Mouse (Mus musculus) left cerebral cortex, postnatal 4 days (tissue): ENCODE data around the gene Plppr1. TPM values are rescaled to one million over a fixed set of nuclear protein-coding genes. Genes with fewer than 3 reads are reported as not detected.

Source experiments
- DNase-seq: peaks from one replicate; pipeline ENCODE4 v3.0.0-alpha.2; 2022
- intact Hi-C: fragments of 180-260 bp; cut with DNase I; formaldehyde crosslinking; loops from one replicate; pipeline ENCODE4 v1.15.1; 2025
- total RNA-seq, 2 experiments: library from RNA; stranded (reverse); gene quantifications; 2 replicates each; pipeline ENCODE4 v1.2.3; 2021

Gene Plppr1
- total RNA-seq = 10 to 100 TPM; 82.4 to 92.1 TPM

- DNase-seq = peak; percentile 90
- intact Hi-C loops = loop anchor here (5.0 to 10.0 kb wide), 3 partner anchors 157 to 364 kb away; no protein-coding TSS in a partner anchor
Observed at GRCm38 (mm10) chr4:49059021-49059401, at the start of gene Plppr1. Gene Plppr1, plus strand, starts transcription at chr4:49059273.

GRCm38 (mm10) chr4:49016701-49017100, 42.4 kb upstream of the Plppr1 start:
- DNase-seq = no peak
- intact Hi-C loops = no loop called here

- DNase-seq = no peak
- intact Hi-C loops = no loop called here
Observed at GRCm38 (mm10) chr4:49023221-49023620, 35.9 kb upstream of the Plppr1 start.

GRCm38 (mm10) chr4:49038311-49038710, 20.8 kb upstream of the Plppr1 start:
- intact Hi-C loops = no loop called here
- DNase-seq = peak; percentile 13

DNA sequence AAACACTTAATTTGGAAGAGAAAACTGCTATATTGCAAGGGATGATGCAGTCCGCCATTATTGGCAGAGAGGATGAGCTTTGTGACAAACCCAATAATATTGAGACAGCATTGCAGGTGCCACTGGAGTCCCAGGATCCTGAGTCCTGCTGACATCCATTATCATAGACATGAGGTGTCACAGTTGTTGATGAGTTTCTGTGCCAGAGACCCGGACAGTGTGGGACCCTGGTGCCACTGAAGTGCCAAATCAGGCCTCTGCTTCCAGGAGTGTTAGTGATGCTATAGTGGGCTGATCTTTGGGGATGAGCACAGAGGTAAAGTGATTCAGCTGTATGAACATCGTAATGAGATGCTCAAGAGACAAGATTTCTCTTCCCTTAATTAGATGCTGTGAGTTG, 19.2 kb upstream of the Plppr1 start:
- intact Hi-C loops = no loop called here

GRCm38 (mm10) chr4:49041655-49042054, 17.4 kb upstream of the Plppr1 start:
- intact Hi-C loops = no loop called here
- peak; percentile 93 for DNase-seq

More for the DNA sequence above, 19.2 kb upstream of the Plppr1 start:
- DNase-seq = peak; percentile 69

DNA sequence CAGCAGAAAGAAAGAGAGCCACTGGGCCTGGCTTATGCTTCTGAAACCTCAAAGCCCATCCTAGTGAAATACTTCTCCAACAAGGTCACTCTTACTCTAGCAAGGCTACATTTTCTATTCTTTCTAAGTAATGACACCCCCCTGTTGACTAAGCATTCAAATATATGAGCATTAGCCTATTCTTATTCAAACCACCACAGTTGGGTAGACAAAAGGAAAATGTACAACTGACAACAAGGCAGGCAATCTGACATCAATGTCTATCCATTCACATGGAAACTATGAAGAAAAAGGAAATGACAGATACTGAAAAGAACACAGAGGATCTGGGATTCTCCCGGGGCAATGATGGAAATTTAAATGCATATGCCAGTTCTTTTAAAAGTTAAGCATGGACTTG, 8.4 kb upstream of the Plppr1 start:
- intact Hi-C loops = loop anchor here (10.0 kb wide), 2 partner anchors 276 to 356 kb away; no protein-coding TSS in a partner anchor
- no peak for DNase-seq

- DNase-seq = no peak
- intact Hi-C loops = loop anchor here (5.0 to 10.0 kb wide), 3 partner anchors 156 to 363 kb away; no protein-coding TSS in a partner anchor
Observed at GRCm38 (mm10) chr4:49057916-49058315, 1.2 kb upstream of the Plppr1 start.

GRCm38 (mm10) chr4:49058557-49058956, 516 bp upstream of the Plppr1 start:
- intact Hi-C loops = loop anchor here (5.0 to 10.0 kb wide), 3 partner anchors 156 to 364 kb away; no protein-coding TSS in a partner anchor
- DNase-seq = peak; percentile 3

DNA sequence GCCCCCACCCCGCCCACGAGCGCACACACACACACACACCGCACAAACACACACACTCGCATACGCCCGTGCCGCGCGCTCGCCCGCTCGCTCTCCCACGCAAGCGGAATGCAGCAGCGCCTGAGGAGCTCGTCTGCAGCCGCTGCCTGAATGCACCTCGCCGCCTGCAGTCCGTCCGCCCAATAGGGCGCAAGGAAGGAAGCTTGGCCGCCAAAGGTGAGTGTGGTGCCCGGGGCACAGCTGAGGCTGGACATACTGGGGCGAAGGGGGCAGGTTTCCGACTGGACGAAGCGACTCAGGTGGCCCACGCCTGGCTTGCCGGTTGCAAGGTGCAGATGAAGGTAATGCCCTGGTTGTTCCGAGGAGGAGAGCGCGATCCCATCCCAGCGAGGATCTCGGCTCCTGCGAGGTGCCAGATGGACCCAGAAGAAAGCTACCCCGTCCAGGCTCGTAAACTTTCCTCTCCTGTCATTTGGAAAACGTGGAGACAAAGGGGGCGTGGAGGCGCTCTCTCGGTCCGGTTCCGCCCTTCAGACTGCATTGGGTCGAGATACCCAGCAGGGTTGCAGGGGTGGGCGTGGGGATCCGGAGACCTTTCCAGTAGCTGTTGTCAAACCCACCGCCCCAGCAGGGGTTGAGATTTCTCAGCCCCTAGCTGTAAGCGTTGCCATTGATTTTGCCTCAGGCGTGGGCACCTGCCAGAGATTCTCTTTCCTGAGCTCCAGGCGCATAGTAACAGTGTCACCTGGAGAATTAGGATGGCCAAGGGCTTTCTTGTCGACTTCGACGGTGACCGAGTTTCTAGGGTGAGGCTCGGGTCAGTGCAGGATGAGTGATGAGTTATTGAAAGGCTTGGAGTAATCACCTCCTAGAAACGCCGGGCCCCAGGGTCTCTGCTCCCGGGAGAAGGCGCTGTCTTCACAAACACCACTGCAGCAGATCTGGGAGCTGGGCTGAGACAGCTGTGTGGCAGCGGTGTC, 619 bp downstream of the Plppr1 start:
- intact Hi-C loops = loop anchor here (5.0 to 10.0 kb wide), 3 partner anchors 157 to 365 kb away; no protein-coding TSS in a partner anchor
- peak; percentile 65 for DNase-seq

DNA sequence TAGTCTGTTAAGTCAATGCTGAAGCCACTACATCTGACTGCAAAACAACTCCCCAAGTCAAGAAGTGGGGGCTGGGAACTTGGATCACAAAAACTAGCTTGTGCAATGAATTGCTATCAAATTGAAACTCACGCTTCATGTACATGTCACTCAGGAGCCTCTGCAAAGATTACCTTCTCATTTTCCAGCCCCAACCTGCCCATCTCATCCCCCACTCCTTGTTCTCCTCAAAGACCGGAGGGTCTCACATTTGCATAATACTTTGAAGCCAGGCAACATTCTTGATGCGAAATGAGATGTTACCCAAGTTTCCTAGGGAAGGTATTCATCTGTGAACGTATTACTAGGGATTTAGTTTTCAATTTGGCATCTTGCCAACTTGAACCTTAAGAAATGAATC, 10.4 kb downstream of the Plppr1 start:
- intact Hi-C loops = no loop called here
- DNase-seq = no peak

GRCm38 (mm10) chr4:49072886-49073285, 13.8 kb downstream of the Plppr1 start:
- intact Hi-C loops = no loop called here
- peak; percentile 82 for DNase-seq

- DNase-seq = no peak
- intact Hi-C loops = no loop called here
Observed at GRCm38 (mm10) chr4:49075881-49076280, 16.8 kb downstream of the Plppr1 start.

DNA sequence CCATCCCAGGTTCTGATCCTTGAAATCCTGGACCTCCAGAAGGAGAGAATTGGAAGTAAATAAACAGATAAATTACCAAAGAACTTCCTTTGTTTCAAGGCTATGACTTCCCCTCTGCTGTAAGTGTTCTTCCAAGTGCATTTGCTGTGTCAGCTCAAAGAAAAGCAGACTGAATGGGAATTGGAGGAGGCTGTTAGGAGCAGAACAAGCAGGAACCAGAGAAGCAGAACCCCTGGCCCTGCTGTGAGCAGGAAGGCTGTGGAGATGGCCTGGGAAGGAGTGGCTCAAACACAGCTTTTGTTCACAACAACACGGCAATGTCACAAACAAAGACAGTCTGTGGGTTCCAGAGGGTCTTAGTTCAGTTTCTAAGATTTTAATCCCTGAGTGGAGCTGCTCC, 20.3 kb downstream of the Plppr1 start:
- DNase-seq = no peak
- intact Hi-C loops = no loop called here

GRCm38 (mm10) chr4:49088205-49088604, 29.1 kb downstream of the Plppr1 start:
- no peak for DNase-seq
- intact Hi-C loops = no loop called here

DNA sequence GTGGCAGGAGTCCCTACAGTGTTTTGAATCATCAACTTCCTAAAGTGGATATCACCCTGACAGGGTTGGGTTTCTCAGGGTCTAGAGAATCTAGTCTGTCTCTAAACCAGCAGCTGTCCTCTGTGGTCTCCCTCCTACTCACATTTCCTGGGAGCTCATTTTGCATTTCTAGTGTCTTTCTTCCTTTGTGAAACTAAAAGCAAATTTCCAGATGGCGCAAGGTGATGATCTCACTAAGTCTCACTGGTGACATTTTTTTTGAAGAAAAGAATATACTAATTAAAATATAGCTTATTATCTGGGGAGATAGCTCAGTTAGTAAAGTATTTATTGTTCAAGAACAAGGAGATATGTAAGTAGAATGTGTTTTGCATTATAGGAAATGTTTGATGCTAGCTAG, 31.4 kb downstream of the Plppr1 start:
- intact Hi-C loops = no loop called here
- DNase-seq = no peak

DNA sequence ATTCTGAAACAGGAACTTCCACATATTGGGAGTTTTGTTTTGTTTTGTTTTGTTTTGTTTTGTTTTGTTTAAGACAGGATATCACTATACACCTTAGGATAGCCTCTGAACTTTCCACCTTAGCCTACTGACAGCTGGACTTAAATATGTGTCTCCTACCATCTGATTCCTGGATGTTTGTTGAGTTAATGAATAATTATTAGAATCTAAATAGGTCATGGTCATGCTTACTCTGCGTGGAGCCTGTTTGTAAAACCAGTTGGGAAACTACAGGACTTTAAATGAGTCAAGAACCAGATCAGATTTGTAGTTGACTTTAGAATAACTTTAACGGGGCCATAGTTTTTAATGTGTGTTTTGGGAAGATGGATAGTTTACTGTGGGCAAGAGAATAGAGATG, 40.4 kb downstream of the Plppr1 start:
- no peak for DNase-seq
- intact Hi-C loops = no loop called here

DNA sequence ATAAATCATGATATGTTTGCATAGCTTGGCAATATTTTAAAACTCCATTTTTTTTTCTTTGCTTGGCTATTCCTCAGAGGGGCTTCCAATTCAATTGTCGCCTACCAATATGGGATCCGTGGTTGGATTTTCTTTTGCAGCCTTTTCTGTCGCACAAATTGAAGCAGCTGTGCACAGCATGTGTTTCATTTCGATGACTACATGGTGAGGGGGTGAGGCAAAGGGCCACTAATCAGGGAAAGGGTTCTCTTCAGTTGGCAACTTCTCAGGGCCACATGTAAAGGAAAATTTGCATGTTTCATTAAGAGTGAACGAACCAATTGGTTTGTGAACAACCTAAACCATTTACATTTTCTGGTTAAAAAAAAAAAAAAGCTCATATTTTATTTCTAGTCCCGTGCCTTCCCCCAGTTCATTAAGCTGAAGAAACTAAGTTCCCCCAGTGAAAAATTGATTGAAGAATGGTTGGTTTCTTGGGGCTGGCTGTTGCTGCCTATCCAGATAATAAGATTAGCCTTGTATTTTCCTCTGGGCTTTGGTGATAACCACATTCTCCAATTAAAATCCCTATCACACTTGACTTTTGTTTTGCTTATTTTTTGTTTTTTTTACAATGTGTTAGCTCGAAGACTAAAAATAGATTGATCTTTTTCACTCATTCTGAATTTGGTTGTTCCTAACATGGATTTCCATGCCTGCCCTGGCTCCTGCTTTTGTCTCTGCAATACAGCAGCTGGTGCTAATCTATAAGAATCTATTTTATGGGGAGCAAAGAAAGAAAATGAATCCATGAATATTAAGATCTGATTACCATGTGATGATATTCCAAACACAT, 43.1 kb downstream of the Plppr1 start:
- intact Hi-C loops = no loop called here
- DNase-seq = peak; percentile 5

DNA sequence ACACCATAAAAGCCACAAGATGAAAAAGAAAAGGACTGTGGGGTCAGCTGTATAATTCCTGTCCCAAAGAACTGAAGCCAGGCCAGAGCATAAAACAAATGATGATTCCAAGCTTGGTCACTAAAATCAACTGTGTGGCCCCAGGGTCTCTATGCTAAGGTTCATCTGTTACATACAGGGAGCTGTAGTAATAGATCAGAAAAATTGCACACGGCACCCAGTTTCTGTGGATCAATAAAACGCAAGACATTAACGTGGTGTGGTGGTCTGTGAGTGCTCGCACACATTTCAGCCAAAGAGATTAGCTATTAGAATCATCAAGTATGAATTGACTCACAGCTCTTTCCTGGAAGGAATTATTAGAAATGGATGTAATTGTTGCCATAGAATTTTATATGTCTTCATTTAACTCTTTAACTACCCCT, 43.7 kb downstream of the Plppr1 start:
- intact Hi-C loops = no loop called here
- no peak for DNase-seq

DNA sequence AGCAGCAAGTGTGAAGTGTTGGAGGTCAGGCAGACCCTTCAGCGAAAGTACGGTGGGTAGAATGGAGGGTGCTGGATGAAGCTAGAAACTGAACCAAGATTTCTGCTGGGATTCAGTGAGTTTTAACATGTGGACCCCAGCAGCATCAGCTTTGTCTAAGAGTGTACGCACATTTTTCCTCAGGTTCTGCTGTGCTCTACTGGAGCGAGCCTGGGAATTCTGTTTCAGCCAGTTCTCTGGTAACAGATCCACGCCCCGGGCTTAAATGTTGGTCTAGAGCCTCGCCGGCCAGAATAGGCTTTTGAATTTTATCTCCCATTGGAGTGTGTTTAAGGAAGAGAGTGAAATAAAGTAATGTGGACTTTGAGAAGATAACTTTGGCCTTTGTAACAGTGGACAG, 45.8 kb downstream of the Plppr1 start:
- intact Hi-C loops = no loop called here
- DNase-seq = no peak

DNA sequence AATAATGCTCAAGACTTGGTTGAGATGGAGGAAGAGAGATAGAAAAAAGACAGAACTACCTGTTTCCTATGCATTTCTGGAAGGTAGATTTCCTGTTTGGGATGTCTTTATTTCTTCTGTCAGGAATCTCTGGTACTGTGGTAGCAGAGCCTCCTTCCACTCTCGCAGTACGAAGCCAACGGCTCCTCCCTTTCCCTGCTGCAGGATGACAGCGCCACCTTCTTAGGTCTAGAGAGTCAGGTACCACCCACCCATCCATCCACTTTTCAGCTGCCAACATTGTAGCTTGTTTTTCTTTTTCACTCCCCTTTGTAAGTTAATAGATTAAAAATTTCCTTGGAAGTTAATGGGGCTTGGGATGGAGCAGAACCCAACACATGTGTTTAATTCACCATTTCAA, 48.8 kb downstream of the Plppr1 start:
- no peak for DNase-seq
- intact Hi-C loops = no loop called here
